Mouse (Mus musculus): ENCODE results near the gene Cntn5.

GRCm38 (mm10) chr9:9886210-9886609 is 1018.4 kb downstream of the Cntn5 start:
- no peak for TF ChIP-seq FOSL1 (IDR thresholded peaks at IDR 0.05; ENCODE audit: insufficient read depth, low read length, poor library complexity, severe bottlenecking)
- no peak for TF ChIP-seq MAX (IDR thresholded peaks at IDR 0.05)

All from C2C12 (cell line).